Mouse (Mus musculus): ENCODE data around the gene Aagab.

Gene Aagab

GRCm38 (mm10) chr9:63647581-63648519, 45.4 kb downstream of the Aagab start:
- DNase-seq (ENCODE audit: extremely low spot score, low spot score): no peak

DNA sequence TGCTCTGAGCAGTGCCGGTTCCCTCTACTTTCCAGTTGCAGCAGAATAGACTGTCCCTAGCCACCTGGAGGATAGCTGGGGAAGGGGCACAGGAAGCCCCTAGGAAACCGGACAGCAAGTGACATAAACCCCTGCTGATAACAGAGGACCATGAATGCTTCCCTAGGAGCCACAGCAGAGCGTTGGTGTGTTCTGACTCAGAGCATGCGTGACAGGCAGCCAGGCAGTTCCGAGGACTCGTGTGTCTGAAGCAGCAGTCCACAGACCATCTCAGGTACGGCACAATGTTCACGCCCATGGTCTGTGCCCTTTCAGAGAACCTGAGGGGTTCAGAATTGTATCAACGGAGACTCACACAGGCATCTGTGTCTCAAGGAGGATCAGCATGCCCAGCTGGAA, 46.1 kb downstream of the Aagab start:
- no peak for DNase-seq (ENCODE audit: extremely low spot score, low spot score)

DNA sequence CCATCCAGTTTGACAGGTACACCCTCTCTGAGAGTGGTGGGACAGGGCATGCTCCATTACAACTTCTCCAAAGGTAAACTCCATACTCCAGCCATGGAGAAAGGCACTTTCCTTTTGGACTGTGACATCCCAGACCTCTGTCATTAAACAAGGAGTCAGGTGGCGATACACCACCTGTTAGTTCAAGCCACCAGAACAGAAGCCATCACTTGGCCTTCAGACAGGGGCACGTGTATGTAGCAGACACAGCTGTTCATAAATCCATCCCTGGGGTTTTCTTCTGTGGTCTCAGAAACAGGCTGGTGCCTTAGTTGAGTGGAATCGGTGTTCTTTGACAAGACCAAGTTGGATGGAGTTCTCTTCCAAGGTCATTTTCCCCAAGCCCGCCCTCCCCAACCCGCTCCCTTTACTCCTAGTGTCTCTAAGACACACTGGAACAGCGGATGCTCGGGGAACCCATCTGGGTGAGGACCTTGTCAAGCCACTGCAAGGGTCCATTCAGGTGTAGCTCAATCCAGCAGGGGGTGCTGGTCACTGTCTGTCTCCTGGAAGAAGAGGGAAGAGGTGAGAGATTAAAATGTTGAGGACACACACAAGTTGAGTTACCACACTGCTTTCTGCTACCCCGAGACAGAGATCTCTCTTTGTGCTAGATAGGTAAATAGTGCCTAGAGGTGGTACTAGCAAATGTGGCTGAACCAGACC, 47.5 kb downstream of the Aagab start:
- no peak for DNase-seq (ENCODE audit: extremely low spot score, low spot score)

DNA sequence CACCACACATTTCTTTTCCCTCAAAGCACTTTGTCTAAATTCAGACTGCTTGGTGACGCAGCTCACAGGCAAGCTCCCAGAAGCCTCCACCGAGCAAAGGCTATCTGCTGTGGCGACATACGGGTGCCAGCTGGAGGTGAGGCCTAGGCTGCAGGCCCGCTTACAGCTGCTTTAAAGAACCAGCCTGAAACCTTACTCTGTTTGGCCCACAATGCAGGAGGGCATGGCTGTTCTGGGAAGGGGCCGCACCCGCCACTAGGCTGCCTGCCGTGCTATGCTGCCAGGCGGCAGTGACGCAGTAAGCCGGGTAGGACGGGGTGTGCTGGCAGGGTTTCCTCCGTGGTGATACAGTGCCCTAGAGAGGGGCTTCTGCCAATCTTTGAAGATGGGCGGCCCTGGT, 48.4 kb downstream of the Aagab start:
- DNase-seq (ENCODE audit: extremely low spot score, low spot score): no peak

DNA sequence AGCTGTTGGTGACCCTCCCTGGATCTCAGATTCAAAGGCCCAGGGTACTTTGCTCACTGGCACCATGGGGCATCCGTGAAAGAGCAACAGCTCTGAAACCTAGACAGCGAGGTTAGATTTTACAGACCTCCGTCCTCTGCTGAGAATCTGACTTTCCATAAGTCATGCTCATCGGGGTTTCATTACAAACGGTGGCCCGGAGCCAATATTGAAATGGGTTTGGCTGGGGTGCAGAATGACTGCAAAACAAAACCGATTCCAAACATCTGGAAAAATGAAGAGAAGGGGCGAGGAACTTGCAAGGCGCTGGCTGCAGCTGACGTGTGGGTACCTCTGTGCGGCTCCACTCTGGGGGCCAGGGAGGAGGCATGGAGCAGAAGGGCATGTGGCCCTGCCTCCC, 49.1 kb downstream of the Aagab start:
- no peak for DNase-seq (ENCODE audit: extremely low spot score, low spot score)

GRCm38 (mm10) chr9:63653666-63654065, 51.2 kb downstream of the Aagab start:
- no peak for DNase-seq (ENCODE audit: extremely low spot score, low spot score)

GRCm38 (mm10) chr9:63654575-63654974, 52.1 kb downstream of the Aagab start:
- no peak for DNase-seq (ENCODE audit: extremely low spot score, low spot score)

- no peak for DNase-seq (ENCODE audit: extremely low spot score, low spot score)
Observed at GRCm38 (mm10) chr9:63655092-63655491, 52.6 kb downstream of the Aagab start.

- no peak for DNase-seq (ENCODE audit: extremely low spot score, low spot score)
Observed at GRCm38 (mm10) chr9:63657167-63657566, 54.7 kb downstream of the Aagab start.

GRCm38 (mm10) chr9:63658436-63658835, 56.0 kb downstream of the Aagab start:
- DNase-seq (ENCODE audit: extremely low spot score, low spot score): no peak

DNA sequence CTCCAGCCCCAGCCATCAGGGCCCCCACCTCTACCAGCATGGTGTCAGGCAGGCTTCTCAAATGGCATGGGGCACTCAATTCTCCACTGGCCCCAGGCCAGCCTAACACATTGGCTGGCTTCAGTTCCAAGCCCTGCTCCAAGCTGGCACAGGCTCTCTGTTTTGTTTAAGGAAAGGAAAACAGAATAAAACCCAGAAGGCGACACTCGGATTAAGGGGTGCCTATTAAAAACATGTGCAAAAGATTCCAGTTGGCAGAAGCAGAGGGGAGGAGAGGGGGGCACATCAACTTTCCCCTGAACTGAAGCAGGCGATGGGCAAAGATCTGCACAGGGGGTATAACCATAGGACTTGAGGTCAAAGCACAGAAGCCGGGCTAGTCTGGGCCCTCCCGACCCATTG, 56.5 kb downstream of the Aagab start:
- no peak for DNase-seq (ENCODE audit: extremely low spot score, low spot score)

- no peak for DNase-seq (ENCODE audit: extremely low spot score, low spot score)
Observed at GRCm38 (mm10) chr9:63660061-63660460, 57.6 kb downstream of the Aagab start.

DNA sequence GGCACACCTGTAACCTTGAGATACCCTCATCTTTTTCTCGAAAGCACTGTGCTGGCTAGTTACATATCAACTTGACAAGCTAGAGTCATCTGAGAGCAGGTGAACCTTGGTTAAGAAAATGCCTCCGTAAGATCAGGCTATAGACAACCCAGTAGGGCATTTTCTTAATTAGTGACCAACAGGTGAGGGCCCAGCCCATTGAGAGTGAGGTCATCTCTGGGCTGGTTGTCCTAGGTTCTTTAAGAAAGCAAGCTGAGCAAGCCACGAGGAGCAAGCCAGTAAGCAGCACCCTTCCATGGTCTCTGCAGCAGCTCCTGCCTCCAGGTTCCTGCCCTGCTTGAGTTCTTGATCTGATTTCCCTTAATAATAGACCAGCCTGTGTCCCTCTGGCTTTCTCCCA, 58.2 kb downstream of the Aagab start:
- DNase-seq (ENCODE audit: extremely low spot score, low spot score): no peak

- DNase-seq (ENCODE audit: extremely low spot score, low spot score): no peak
Observed at GRCm38 (mm10) chr9:63662759-63663158, 60.3 kb downstream of the Aagab start.

DNA sequence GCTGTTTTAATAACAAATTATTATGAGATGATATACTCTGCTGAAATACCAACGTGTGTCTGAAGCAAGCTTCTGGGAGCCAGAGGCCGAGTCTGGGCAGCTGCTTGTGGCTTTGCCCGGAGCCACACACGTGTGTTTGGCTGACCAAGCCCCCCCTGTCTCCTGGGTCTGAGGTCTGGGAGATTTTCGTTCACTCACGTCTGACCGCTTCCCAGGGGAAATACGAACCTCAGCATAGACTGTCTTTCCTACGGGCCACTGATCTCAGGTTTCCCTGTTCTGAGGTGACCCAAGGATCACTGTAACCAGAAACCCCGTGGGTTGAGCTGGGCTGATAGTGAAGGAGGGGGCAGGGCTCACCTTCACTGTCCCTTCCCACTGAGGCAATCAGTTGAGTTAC, 60.8 kb downstream of the Aagab start:
- no peak for DNase-seq (ENCODE audit: extremely low spot score, low spot score)

- DNase-seq (ENCODE audit: extremely low spot score, low spot score): no peak
Observed at GRCm38 (mm10) chr9:63664300-63664745, 61.9 kb downstream of the Aagab start.

- peak; percentile 38 for DNase-seq (ENCODE audit: extremely low spot score, low spot score)
Observed at GRCm38 (mm10) chr9:63664792-63665646, 62.6 kb downstream of the Aagab start.

- DNase-seq (ENCODE audit: extremely low spot score, low spot score): no peak
Observed at GRCm38 (mm10) chr9:63666612-63667372, 64.3 kb downstream of the Aagab start.

GRCm38 (mm10) chr9:63667373-63667724, 64.9 kb downstream of the Aagab start:
- DNase-seq (ENCODE audit: extremely low spot score, low spot score): no peak

DNA sequence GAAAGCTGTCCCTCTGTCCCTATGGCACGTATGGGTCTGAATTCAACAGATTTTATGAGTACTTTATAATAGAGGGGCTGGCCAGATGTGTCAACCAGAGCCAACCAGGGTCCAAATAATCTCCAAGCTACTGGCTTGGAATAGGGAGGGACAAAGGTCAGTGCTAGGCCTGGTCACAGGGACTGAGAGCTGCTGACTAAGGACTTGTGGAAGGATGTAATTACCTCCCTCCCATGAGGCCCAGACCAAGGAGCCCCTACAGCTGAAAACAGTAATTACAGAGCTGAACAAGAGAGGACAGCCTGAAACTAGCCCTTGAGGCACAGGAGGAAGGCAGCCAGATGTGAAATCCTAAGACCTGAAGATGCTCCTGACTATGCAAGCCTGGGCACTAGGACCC, 66.2 kb downstream of the Aagab start:
- DNase-seq (ENCODE audit: extremely low spot score, low spot score): no peak

DNA sequence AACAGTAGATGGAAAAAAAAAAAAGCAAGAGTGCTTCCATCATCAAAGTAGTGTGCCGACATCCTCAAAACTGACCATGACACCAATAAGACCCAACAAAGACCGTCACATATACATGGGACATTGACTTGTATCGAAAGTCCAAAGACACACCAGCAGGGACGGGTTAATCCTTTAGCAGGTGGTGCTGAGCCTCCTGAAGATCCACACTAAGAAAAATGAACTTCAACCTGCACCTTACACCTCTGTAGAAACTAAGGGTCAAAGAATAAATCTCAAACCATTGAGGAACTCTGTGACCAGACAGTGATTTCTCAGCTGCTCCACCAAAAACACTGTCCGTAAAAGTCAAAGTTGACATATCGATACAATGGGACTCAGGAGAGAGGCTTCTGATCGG, 67.4 kb downstream of the Aagab start:
- no peak for DNase-seq (ENCODE audit: extremely low spot score, low spot score)

Measured in neural tube, embryonic 10.5 days (tissue).